Mouse (Mus musculus): Measurements from ENCODE around the gene Wnt4. TPM values are rescaled to one million over a fixed set of nuclear protein-coding genes. Genes with fewer than 3 reads are reported as not detected.

Gene Wnt4
- polyA plus RNA-seq, 1 experiment from 2014 or later = 1.2 TPM

GRCm38 (mm10) chr4:137276443-137277165 lies 685 bp upstream of the Wnt4 start:
- H3K27ac ChIP-seq (ENCODE audit: low read depth, low read length) = no peak overlapping the region
- peak overlapping the region; percentile 95 for H3K4me2 ChIP-seq (ENCODE audit: low read length)
- peaks cover 22% of the 10 kb centered on the region for H3K4me1 ChIP-seq (ENCODE audit: control insufficient read depth, insufficient read depth, low read depth, low read length)
- peak overlapping the region; percentile 64 for H3K4me3 ChIP-seq (ENCODE audit: low read length)
- no peaks in the 10 kb centered on the region for H3K36me3 ChIP-seq (ENCODE audit: control insufficient read depth, insufficient read depth, low read length)
- no peak for ATAC-seq
- peak overlapping the region; percentile 69 for H3K9ac ChIP-seq (ENCODE audit: low read depth, low read length)
- H3K27me3 ChIP-seq (replicated peaks; ENCODE audit: control insufficient read depth, insufficient read depth, low read length) = peaks cover 12% of the 10 kb centered on the region; the same call in 1 of the 2 replicates
- no peaks in the 10 kb centered on the region for H3K9me3 ChIP-seq (ENCODE audit: control insufficient read depth, low read length)
- WGBS = 2% methylated on average over 43 of the region's 46 CpGs

DNA sequence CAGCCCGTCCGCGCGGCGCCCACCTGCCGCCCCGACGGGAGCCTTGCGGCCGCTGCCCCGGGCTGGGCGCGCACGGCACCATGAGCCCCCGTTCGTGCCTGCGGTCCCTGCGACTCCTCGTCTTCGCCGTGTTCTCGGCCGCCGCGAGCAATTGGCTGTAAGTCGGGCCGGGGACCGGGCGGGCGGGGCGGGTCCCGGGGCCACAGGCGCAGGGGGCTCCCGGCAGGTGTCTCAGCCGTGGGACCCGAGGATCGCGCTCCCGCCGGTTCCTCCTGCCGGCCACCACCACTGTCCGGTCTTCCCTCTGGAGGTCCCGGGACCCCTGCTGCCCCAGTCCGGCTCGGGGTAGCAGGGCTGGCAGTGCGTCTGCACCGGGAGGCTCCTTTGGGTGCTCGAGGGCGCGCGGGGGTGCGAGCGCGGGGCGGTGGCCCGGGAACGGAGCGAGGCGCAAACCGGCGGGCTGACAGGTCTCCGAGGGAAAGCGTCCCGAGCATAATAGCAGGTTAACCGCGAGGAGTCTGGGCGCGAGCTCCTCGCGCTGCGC lies 383 bp downstream of the Wnt4 start:
- ATAC-seq = no peak
- H3K4me3 ChIP-seq (ENCODE audit: low read length) = peak overlapping the region; percentile 64
- H3K27me3 ChIP-seq (replicated peaks; ENCODE audit: control insufficient read depth, insufficient read depth, low read length) = peaks cover 12% of the 10 kb centered on the region; the same call in 1 of the 2 replicates
- no peaks in the 10 kb centered on the region for H3K36me3 ChIP-seq (ENCODE audit: control insufficient read depth, insufficient read depth, low read length)
- peak overlapping the region; percentile 95 for H3K4me2 ChIP-seq (ENCODE audit: low read length)
- H3K27ac ChIP-seq (ENCODE audit: low read depth, low read length) = no peak overlapping the region
- peak overlapping the region; percentile 69 for H3K9ac ChIP-seq (ENCODE audit: low read depth, low read length)
- under 1% methylated on average over 30 of the region's 71 CpGs for WGBS
- H3K9me3 ChIP-seq (ENCODE audit: control insufficient read depth, low read length) = no peaks in the 10 kb centered on the region
- peaks cover 22% of the 10 kb centered on the region for H3K4me1 ChIP-seq (ENCODE audit: control insufficient read depth, insufficient read depth, low read depth, low read length)

- ATAC-seq = peak; percentile 60
- Histone ChIP-seq H3K9me3 (ENCODE audit: control insufficient read depth, low read length) (no peaks in the 10 kb centered on the region), H3K36me3 (ENCODE audit: control insufficient read depth, insufficient read depth, low read length) (no peaks in the 10 kb centered on the region), H3K4me3 (ENCODE audit: low read length) (peak overlapping the region; percentile 64), H3K27ac (ENCODE audit: low read depth, low read length) (no peak overlapping the region; the same call in 1 of the 2 replicates), H3K27me3 (replicated peaks; ENCODE audit: control insufficient read depth, insufficient read depth, low read length) (peaks cover 10% of the 10 kb centered on the region; the same call in 1 of the 2 replicates), H3K9ac (ENCODE audit: low read depth, low read length) (peak overlapping the region; percentile 69), H3K4me2 (ENCODE audit: low read length) (peak overlapping the region; percentile 95), H3K4me1 (ENCODE audit: control insufficient read depth, insufficient read depth, low read depth, low read length) (peaks cover 22% of the 10 kb centered on the region)
- 3% methylated on average over 22 of the region's 22 CpGs for WGBS
Measured at GRCm38 (mm10) chr4:137278144-137279040, 1.1 kb downstream of the Wnt4 start.

DNA sequence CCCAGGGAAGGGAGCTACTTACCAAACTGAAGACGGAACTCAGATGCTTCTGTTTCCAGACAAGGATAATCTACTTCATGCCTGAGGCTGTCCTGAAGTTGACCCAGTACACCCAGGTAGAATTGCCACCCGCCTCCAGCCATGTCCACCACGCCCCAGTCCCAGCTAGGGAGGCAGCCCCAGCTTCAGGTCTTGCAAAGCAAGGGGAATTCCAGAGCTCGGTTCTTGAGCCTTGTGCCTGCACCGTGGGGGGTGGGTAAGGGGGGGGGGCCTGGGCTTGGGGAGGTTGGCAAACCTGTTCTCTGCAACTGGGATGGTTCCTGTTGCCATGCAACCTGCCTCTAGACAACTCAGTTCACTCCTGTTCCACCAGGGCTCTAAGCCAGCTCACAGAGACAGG lies 2.1 kb downstream of the Wnt4 start:
- H3K4me3 ChIP-seq (ENCODE audit: low read length) = no peak overlapping the region
- WGBS = 24% methylated on average over 5 of the region's 5 CpGs
- peaks cover 14% of the 10 kb centered on the region; the same call in 1 of the 2 replicates for H3K27me3 ChIP-seq (replicated peaks; ENCODE audit: control insufficient read depth, insufficient read depth, low read length)
- H3K36me3 ChIP-seq (ENCODE audit: control insufficient read depth, insufficient read depth, low read length) = no peaks in the 10 kb centered on the region
- no peak overlapping the region for H3K27ac ChIP-seq (ENCODE audit: low read depth, low read length)
- no peak for ATAC-seq
- H3K9me3 ChIP-seq (ENCODE audit: control insufficient read depth, low read length) = no peaks in the 10 kb centered on the region
- no peak overlapping the region for H3K9ac ChIP-seq (ENCODE audit: low read depth, low read length)
- no peak overlapping the region for H3K4me2 ChIP-seq (ENCODE audit: low read length)
- peaks cover 22% of the 10 kb centered on the region for H3K4me1 ChIP-seq (ENCODE audit: control insufficient read depth, insufficient read depth, low read depth, low read length)

GRCm38 (mm10) chr4:137281273-137281672 lies 4.0 kb downstream of the Wnt4 start:
- WGBS = 69% methylated on average over 3 of the region's 3 CpGs
- Histone ChIP-seq H3K4me1 (ENCODE audit: control insufficient read depth, insufficient read depth, low read depth, low read length) (peaks cover 22% of the 10 kb centered on the region), H3K27me3 (replicated peaks; ENCODE audit: control insufficient read depth, insufficient read depth, low read length) (peaks cover 11% of the 10 kb centered on the region; the same call in 1 of the 2 replicates), H3K27ac (ENCODE audit: low read depth, low read length) (no peak overlapping the region), H3K36me3 (ENCODE audit: control insufficient read depth, insufficient read depth, low read length) (no peaks in the 10 kb centered on the region), H3K9ac (ENCODE audit: low read depth, low read length) (no peak overlapping the region), H3K9me3 (ENCODE audit: control insufficient read depth, low read length) (no peaks in the 10 kb centered on the region), H3K4me2 (ENCODE audit: low read length) (no peak overlapping the region), H3K4me3 (ENCODE audit: low read length) (no peak overlapping the region)
- no peak for ATAC-seq

DNA sequence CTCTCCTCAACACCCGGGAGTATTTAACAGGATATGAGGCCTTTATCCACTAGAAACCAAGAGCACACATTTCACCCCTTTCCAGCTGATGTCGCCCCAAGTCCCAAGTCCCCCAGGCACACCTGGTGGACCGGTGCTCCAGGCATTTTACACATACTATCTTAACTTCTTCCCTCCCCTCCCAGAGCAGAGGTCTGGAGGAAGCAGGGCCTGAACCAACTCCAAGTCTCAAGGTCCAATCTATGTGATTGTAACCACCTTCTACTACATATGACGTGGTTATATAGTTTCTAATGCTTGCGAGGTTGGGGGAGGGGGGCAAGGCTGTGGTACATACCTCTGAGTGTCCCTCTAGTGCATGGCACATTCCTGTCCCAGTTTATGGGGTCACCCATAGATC lies 4.8 kb downstream of the Wnt4 start:
- ATAC-seq = no peak

GRCm38 (mm10) chr4:137282584-137283406 lies 5.5 kb downstream of the Wnt4 start:
- no peak for ATAC-seq
- Histone ChIP-seq H3K4me3 (ENCODE audit: low read length) (no peak overlapping the region), H3K4me2 (ENCODE audit: low read length) (no peak overlapping the region), H3K27ac (ENCODE audit: low read depth, low read length) (no peak overlapping the region), H3K4me1 (ENCODE audit: control insufficient read depth, insufficient read depth, low read depth, low read length) (peaks cover 17% of the 10 kb centered on the region), H3K9me3 (ENCODE audit: control insufficient read depth, low read length) (no peaks in the 10 kb centered on the region), H3K36me3 (ENCODE audit: control insufficient read depth, insufficient read depth, low read length) (no peaks in the 10 kb centered on the region), H3K9ac (ENCODE audit: low read depth, low read length) (no peak overlapping the region), H3K27me3 (replicated peaks; ENCODE audit: control insufficient read depth, insufficient read depth, low read length) (peaks cover 11% of the 10 kb centered on the region; the same call in 1 of the 2 replicates)
- 14% methylated on average over 17 of the region's 17 CpGs for WGBS

More for the DNA sequence above, 4.8 kb downstream of the Wnt4 start:
- 83% methylated on average over 5 of the region's 5 CpGs for WGBS
- no peaks in the 10 kb centered on the region for H3K9me3 ChIP-seq (ENCODE audit: control insufficient read depth, low read length)
- no peak overlapping the region for H3K4me3 ChIP-seq (ENCODE audit: low read length)
- H3K4me1 ChIP-seq (ENCODE audit: control insufficient read depth, insufficient read depth, low read depth, low read length) = peaks cover 22% of the 10 kb centered on the region
- H3K9ac ChIP-seq (ENCODE audit: low read depth, low read length) = no peak overlapping the region
- H3K27me3 ChIP-seq (replicated peaks; ENCODE audit: control insufficient read depth, insufficient read depth, low read length) = peaks cover 11% of the 10 kb centered on the region; the same call in 1 of the 2 replicates
- H3K4me2 ChIP-seq (ENCODE audit: low read length) = no peak overlapping the region
- no peaks in the 10 kb centered on the region for H3K36me3 ChIP-seq (ENCODE audit: control insufficient read depth, insufficient read depth, low read length)
- H3K27ac ChIP-seq (ENCODE audit: low read depth, low read length) = no peak overlapping the region

GRCm38 (mm10) chr4:137283407-137283732 lies 6.1 kb downstream of the Wnt4 start:
- Histone ChIP-seq H3K4me2 (ENCODE audit: low read length) (no peak overlapping the region), H3K9me3 (ENCODE audit: control insufficient read depth, low read length) (no peaks in the 10 kb centered on the region), H3K27ac (ENCODE audit: low read depth, low read length) (no peak overlapping the region), H3K4me1 (ENCODE audit: control insufficient read depth, insufficient read depth, low read depth, low read length) (peaks cover 11% of the 10 kb centered on the region), H3K9ac (ENCODE audit: low read depth, low read length) (no peak overlapping the region), H3K4me3 (ENCODE audit: low read length) (no peak overlapping the region), H3K36me3 (ENCODE audit: control insufficient read depth, insufficient read depth, low read length) (no peaks in the 10 kb centered on the region), H3K27me3 (replicated peaks; ENCODE audit: control insufficient read depth, insufficient read depth, low read length) (peaks cover 11% of the 10 kb centered on the region; the same call in 1 of the 2 replicates)
- WGBS = 27% methylated on average over 4 of the region's 4 CpGs
- ATAC-seq = no peak
